Mouse (Mus musculus): ENCODE results near the gene Hsd11b2. TPM values are rescaled to one million over a fixed set of nuclear protein-coding genes. Genes with fewer than 3 reads are reported as not detected.
"Not testable (repeated sequence)": the region's sequence is repeated elsewhere in the genome, so short reads cannot be mapped to it uniquely, and the experiment has no call there.

Gene Hsd11b2
- polyA plus RNA-seq, 1 experiment from 2014 or later: 0.26 TPM

DNA sequence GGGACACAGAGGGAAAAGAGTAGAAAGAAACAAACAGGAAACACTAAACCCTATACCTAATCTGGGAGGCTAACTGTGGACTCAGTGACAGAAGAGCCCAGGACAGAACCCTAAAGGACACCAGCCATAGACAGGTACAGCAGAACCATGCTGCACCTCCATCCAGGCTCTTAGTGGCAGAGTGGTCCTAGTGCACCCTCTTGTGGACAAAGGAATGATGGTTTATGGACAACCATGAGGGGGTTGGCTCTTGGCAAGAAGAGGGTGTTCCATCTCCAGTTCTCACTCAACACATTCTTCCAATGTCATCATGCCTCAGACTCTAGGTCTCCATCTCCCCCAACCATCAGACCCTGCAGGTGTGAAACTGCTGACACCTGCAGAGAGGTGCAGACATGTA is 35.5 kb downstream of the Hsd11b2 start:
- DNase-seq (ENCODE audit: low spot score): peak; percentile 56

- DNase-seq (ENCODE audit: low spot score): no peak
Measured at GRCm38 (mm10) chr8:105555230-105555629, 36.7 kb downstream of the Hsd11b2 start.

DNA sequence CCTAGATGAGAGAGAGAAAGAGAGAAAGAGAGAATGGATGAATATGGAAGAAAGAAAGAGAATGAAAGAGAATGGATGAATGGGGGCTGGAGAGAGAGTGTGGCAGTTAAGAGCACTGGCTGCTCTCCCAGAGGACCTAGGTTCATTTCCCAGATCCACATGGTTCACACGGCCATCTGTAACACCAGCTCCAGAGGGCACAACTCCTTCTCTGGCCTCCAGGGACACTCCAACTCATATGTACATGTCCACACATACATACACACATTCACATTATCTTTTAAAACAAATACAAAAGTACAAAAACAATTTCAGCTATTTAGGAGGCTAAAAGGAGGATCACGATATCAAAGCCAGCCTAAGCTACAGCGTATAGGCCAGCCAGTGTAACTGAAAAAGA is 44.3 kb downstream of the Hsd11b2 start:
- DNase-seq (ENCODE audit: low spot score): no peak

- DNase-seq (ENCODE audit: low spot score): no peak
Measured at GRCm38 (mm10) chr8:105563871-105564270, 45.3 kb downstream of the Hsd11b2 start.

- not testable (repeated sequence) for DNase-seq (ENCODE audit: low spot score)
Measured at GRCm38 (mm10) chr8:105564573-105565229, 46.1 kb downstream of the Hsd11b2 start.

- no peak for DNase-seq (ENCODE audit: low spot score)
Measured at GRCm38 (mm10) chr8:105565401-105565881, 46.9 kb downstream of the Hsd11b2 start.

GRCm38 (mm10) chr8:105565952-105566702 is 47.6 kb downstream of the Hsd11b2 start, which contains the start of gene Atp6v0d1:
TSS of gene Atp6v0d1 (minus strand) at chr8:105566047.
- peak; percentile 100 for DNase-seq (ENCODE audit: low spot score)

GRCm38 (mm10) chr8:105566703-105567595 is 48.4 kb downstream of the Hsd11b2 start:
- DNase-seq (ENCODE audit: low spot score): peak; percentile 37

GRCm38 (mm10) chr8:105571810-105572209 is 53.3 kb downstream of the Hsd11b2 start:
- no peak for DNase-seq (ENCODE audit: low spot score)

DNA sequence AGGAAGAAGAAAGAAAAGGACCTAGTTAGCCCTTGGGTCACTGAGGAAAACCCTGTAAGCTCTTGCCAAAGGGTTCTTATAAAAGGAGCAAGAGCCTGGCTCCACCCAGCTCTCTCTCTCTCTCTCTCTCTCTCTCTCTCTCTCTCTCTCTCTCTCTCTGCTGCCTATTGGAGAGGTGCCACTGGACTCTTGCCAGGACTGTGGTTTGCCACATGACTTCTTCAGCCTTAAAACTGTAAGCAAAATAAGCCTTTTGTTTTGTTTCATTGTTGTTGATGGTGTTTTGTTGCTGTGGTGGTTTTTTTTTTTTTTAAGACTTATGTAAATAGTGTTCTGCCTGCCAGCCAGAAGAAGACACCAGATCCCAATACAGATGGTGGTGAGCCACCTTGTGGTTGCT is 54.9 kb downstream of the Hsd11b2 start:
- DNase-seq (ENCODE audit: low spot score): no peak

Other genes with a start within 250 kb of the Hsd11b2 start
- gene Hsf4, start 249.0 kb upstream of the Hsd11b2 start, polyA plus RNA-seq (2015; fragmentation: Nextera tagmentation; extraction: Ambion mirVana): not detected in 2 replicates
- gene Nol3, start 242.6 kb upstream of the Hsd11b2 start, polyA plus RNA-seq (2015; fragmentation: Nextera tagmentation; extraction: Ambion mirVana): 0.42 and 0.47 TPM in 2 replicates
- 3.2 and 4.2 TPM in 2 replicates for gene 4931428F04Rik, start 228.9 kb upstream of the Hsd11b2 start, polyA plus RNA-seq (2015; fragmentation: Nextera tagmentation; extraction: Ambion mirVana)
- gene Exoc3l, start 222.7 kb upstream of the Hsd11b2 start, polyA plus RNA-seq (2015; fragmentation: Nextera tagmentation; extraction: Ambion mirVana): 4.0 and 5.1 TPM in 2 replicates
- gene E2f4, start 221.1 kb upstream of the Hsd11b2 start, polyA plus RNA-seq (2015; fragmentation: Nextera tagmentation; extraction: Ambion mirVana): 81.7 and 103 TPM in 2 replicates
- gene Elmo3, start 213.2 kb upstream of the Hsd11b2 start, polyA plus RNA-seq (2015; fragmentation: Nextera tagmentation; extraction: Ambion mirVana): 9.3 and 9.4 TPM in 2 replicates
- 2.1 and 4.3 TPM in 2 replicates for gene Lrrc29, start 192.5 kb upstream of the Hsd11b2 start, polyA plus RNA-seq (2015; fragmentation: Nextera tagmentation; extraction: Ambion mirVana)
- gene Tmem208, start 192.4 kb upstream of the Hsd11b2 start, polyA plus RNA-seq (2015; fragmentation: Nextera tagmentation; extraction: Ambion mirVana): 145 and 149 TPM in 2 replicates
- 0.85 and 1.1 TPM in 2 replicates for gene Fhod1, start 170.8 kb upstream of the Hsd11b2 start, polyA plus RNA-seq (2015; fragmentation: Nextera tagmentation; extraction: Ambion mirVana)
- gene Slc9a5, start 169.9 kb upstream of the Hsd11b2 start, polyA plus RNA-seq (2015; fragmentation: Nextera tagmentation; extraction: Ambion mirVana): 0.48 and 0.60 TPM in 2 replicates
- 0.09 and 0.21 TPM in 2 replicates for gene Plekhg4, start 145.5 kb upstream of the Hsd11b2 start, polyA plus RNA-seq (2015; fragmentation: Nextera tagmentation; extraction: Ambion mirVana)
- gene Kctd19, start 105.3 kb upstream of the Hsd11b2 start, polyA plus RNA-seq (2015; fragmentation: Nextera tagmentation; extraction: Ambion mirVana): 0.04 and 0.31 TPM in 2 replicates
- 0.28 and 0.47 TPM in 2 replicates for gene Lrrc36, start 105.2 kb upstream of the Hsd11b2 start, polyA plus RNA-seq (2015; fragmentation: Nextera tagmentation; extraction: Ambion mirVana)
- 31.9 and 42.4 TPM in 2 replicates for gene Tppp3, start 47.2 kb upstream of the Hsd11b2 start, polyA plus RNA-seq (2015; fragmentation: Nextera tagmentation; extraction: Ambion mirVana)
- 5.8 and 6.9 TPM in 2 replicates for gene Zdhhc1, start 21.9 kb upstream of the Hsd11b2 start, polyA plus RNA-seq (2015; fragmentation: Nextera tagmentation; extraction: Ambion mirVana)
- gene Atp6v0d1, start 47.3 kb downstream of the Hsd11b2 start, polyA plus RNA-seq (2015; fragmentation: Nextera tagmentation; extraction: Ambion mirVana): 97.3 and 105 TPM in 2 replicates
- gene Ripor1, start 86.5 kb downstream of the Hsd11b2 start, polyA plus RNA-seq (2015; fragmentation: Nextera tagmentation; extraction: Ambion mirVana): 28.5 and 30.8 TPM in 2 replicates
- 213 and 255 TPM in 2 replicates for gene Ctcf, start 117.8 kb downstream of the Hsd11b2 start, polyA plus RNA-seq (2015; fragmentation: Nextera tagmentation; extraction: Ambion mirVana)
- 1.2 TPM in 2 replicates for gene Agrp, start 118.6 kb downstream of the Hsd11b2 start, polyA plus RNA-seq (2015; fragmentation: Nextera tagmentation; extraction: Ambion mirVana)
- gene Carmil2, start 167.5 kb downstream of the Hsd11b2 start, polyA plus RNA-seq (2015; fragmentation: Nextera tagmentation; extraction: Ambion mirVana): 53.7 and 63.6 TPM in 2 replicates
- 66.7 and 72.9 TPM in 2 replicates for gene Acd, start 182.3 kb downstream of the Hsd11b2 start, polyA plus RNA-seq (2015; fragmentation: Nextera tagmentation; extraction: Ambion mirVana)
- gene Pard6a, start 182.4 kb downstream of the Hsd11b2 start, polyA plus RNA-seq (2015; fragmentation: Nextera tagmentation; extraction: Ambion mirVana): 20.5 and 22.4 TPM in 2 replicates
- 0.12 TPM in 1 of 2 replicates, not detected in the other for gene 4933405L10Rik, start 188.9 kb downstream of the Hsd11b2 start, polyA plus RNA-seq (2015; fragmentation: Nextera tagmentation; extraction: Ambion mirVana)
- 28.7 and 29.4 TPM in 2 replicates for gene Enkd1, start 189.5 kb downstream of the Hsd11b2 start, polyA plus RNA-seq (2015; fragmentation: Nextera tagmentation; extraction: Ambion mirVana)
- gene Gfod2, start 239.9 kb downstream of the Hsd11b2 start, polyA plus RNA-seq (2015; fragmentation: Nextera tagmentation; extraction: Ambion mirVana): 9.0 and 11.3 TPM in 2 replicates